Mouse (Mus musculus) liver, embryonic 14.5 days (tissue): ENCODE results near the gene Cat. TPM values are rescaled to one million over a fixed set of nuclear protein-coding genes. Genes with fewer than 3 reads are reported as not detected.

Source experiments
- ATAC-seq: fragments of 200-750 bp; cut with Nextera tagmentation; 2 replicates; pipeline ENCODE4 v1.8.0; 2017; ENCODE audit warnings: moderate number of reproducible peaks, mild to moderate bottlenecking, moderate library complexity; ENCODE audit not compliant: insufficient read depth
- DNase-seq, 3 experiments: peaks; one replicate each; pipeline ENCODE4 v3.0.0-alpha.2; 2012 to 2013; ENCODE audit warnings: low read depth in 3 of 3, low spot score in 3 of 3
- H3K27ac ChIP-seq: fragments of 300-500 bp; sonication (generic); 2 replicates; pipeline ENCODE4 v1.5.1; 2014; ENCODE audit warnings: moderate library complexity, mild to moderate bottlenecking, control low read depth, inconsistent platforms
- H3K27me3 ChIP-seq: fragments of 300-500 bp; sonication (generic); 2 replicates; pipeline ENCODE4 v1.6.1; 2014; ENCODE audit warnings: mild to moderate bottlenecking, low read length, moderate library complexity; ENCODE audit not compliant: control insufficient read depth, insufficient read depth
- H3K36me3 ChIP-seq: fragments of 300-500 bp; sonication (generic); replicated peaks from 2 replicates; pipeline ENCODE4 v1.6.1; 2014; ENCODE audit warnings: low read depth; ENCODE audit not compliant: control insufficient read depth, insufficient read depth
- H3K4me1 ChIP-seq, 2 experiments: fragments of 200-500 bp in 1 of 2; fragments of 300-500 bp in 1 of 2; sonication (generic) in 1 of 2; replicated peaks; 2 replicates each; pipeline ENCODE4 v1.6.1; 2012 to 2014; ENCODE audit warnings: antibody characterized with exemption in 1 of 2, inconsistent platforms in 1 of 2, low read length in 1 of 2; ENCODE audit not compliant: control insufficient read depth in 2 of 2, insufficient read depth in 2 of 2
- H3K4me2 ChIP-seq: fragments of 300-500 bp; sonication (generic); 2 replicates; pipeline ENCODE4 v1.6.1; 2014; ENCODE audit warnings: low read depth, mild to moderate bottlenecking, control low read depth, moderate library complexity
- H3K4me3 ChIP-seq, 2 experiments: fragments of 200-500 bp in 1 of 2; fragments of 300-500 bp in 1 of 2; sonication (generic) in 1 of 2; 2 replicates each; pipeline ENCODE4 v1.5.1; 2012 to 2014; ENCODE audit warnings: low read depth in 2 of 2, low read length in 2 of 2, mild to moderate bottlenecking in 2 of 2, control low read depth in 1 of 2, inconsistent platforms in 1 of 2, moderate library complexity in 1 of 2; ENCODE audit not compliant: insufficient read depth in 1 of 2
- H3K9ac ChIP-seq: fragments of 300-500 bp; sonication (generic); replicated peaks from 2 replicates; pipeline ENCODE4 v1.6.1; 2014; ENCODE audit warnings: mild to moderate bottlenecking, control low read depth, moderate library complexity
- H3K9me3 ChIP-seq: fragments of 300-500 bp; sonication (generic); 2 replicates; pipeline ENCODE4 v1.6.1; 2016; ENCODE audit warnings: low read length, mixed read lengths; ENCODE audit not compliant: control insufficient read depth
- CTCF ChIP-seq: IDR thresholded peaks from 2 replicates; pipeline ENCODE4 v1.5.1; 2016; ENCODE audit warnings: antibody characterized with exemption, low read depth, control low read depth
- EP300 ChIP-seq: IDR thresholded peaks from 2 replicates; pipeline ENCODE4 v1.6.1; 2016; ENCODE audit warnings: antibody characterized with exemption, low read depth
- whole genome bisulfite sequencing: fragments of 180-500 bp; shearing (Covaris S2); extraction: QIAGEN DNeasy Blood & Tissue Kit; methylation state at CpG from one replicate; pipeline ENCODE4 v1.1.7; 2014; ENCODE audit not compliant: insufficient replicate concordance; 5-methylcytosine and 5-hydroxymethylcytosine counted together
- polyA plus RNA-seq, 2 experiments: library from polyadenylated mRNA; depleted of rRNA in 1 of 2; stranded (reverse) in 1 of 2; unstranded in 1 of 2; fragments of >200 nt; fragmentation: Nextera tagmentation in 1 of 2; extraction: Ambion mirVana in 1 of 2; gene quantifications; 2 replicates each; pipeline versions ENCODE4 v1.2.1 to v1.2.3; 2012 to 2014

Gene Cat
- polyA plus RNA-seq, 2 experiments = 90.2 to 155 TPM

GRCm38 (mm10) chr2:103411816-103412215 lies 73.1 kb downstream of the Cat start:
- DNase-seq = no peak
- WGBS = 75% methylated on average over 3 of the region's 3 CpGs

DNA sequence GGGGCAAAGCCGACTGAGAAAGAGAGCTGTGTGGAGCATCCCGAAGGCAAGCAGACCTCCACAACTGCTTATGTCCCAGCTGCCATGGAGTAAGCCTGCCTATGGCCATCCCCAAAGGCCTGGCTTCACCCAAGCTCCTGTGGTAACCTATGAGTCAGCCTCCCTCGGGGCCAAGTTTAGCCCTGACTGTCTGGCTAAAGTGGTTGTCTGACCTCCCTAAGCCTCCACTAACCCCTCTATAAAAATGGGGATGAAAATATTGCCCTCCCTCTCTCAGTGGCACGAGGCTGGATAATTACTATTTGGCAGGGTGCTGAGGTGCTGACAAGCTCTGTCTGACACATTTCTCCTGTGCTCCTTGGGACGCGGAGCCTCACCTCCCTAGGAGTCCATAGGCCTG lies 73.6 kb downstream of the Cat start, which contains the start of gene Elf5:
Gene Elf5 (plus strand): TSS at position 341 of the 400 bp plus-strand sequence.
- no peak for TF ChIP-seq CTCF
- TF ChIP-seq EP300 = no peak
- no peak for ATAC-seq
- H3K4me3 ChIP-seq = no peak within 1 kb of the TSS
- WGBS = 69% methylated on average over 6 of the region's 6 CpGs
- H3K27ac ChIP-seq = no peak within 1 kb of the TSS
- no peaks in the 10 kb centered on the region for H3K27me3 ChIP-seq
- H3K4me1 ChIP-seq = no peaks in the 10 kb centered on the region
- no peak within 1 kb of the TSS for H3K9ac ChIP-seq
- H3K4me2 ChIP-seq = no peak within 1 kb of the TSS
- no peak for DNase-seq
- H3K9me3 ChIP-seq = no peaks in the 10 kb centered on the region
- H3K36me3 ChIP-seq = no peaks in the 10 kb centered on the region

More at GRCm38 (mm10) chr2:103411816-103412215, 73.1 kb downstream of the Cat start:
- no peaks in the 10 kb centered on the region for H3K27me3 ChIP-seq
- H3K36me3 ChIP-seq = no peaks in the 10 kb centered on the region
- no peaks in the 10 kb centered on the region for H3K4me1 ChIP-seq
- H3K9ac ChIP-seq = no peak overlapping the region
- no peak for ATAC-seq
- no peak for TF ChIP-seq EP300
- no peak for TF ChIP-seq CTCF
- no peaks in the 10 kb centered on the region for H3K9me3 ChIP-seq
- no peak overlapping the region for H3K4me3 ChIP-seq
- no peak overlapping the region for H3K27ac ChIP-seq
- H3K4me2 ChIP-seq = no peak overlapping the region

GRCm38 (mm10) chr2:103406239-103406638 lies 78.7 kb downstream of the Cat start:
- H3K27ac ChIP-seq = no peak overlapping the region
- 48% methylated on average over 3 of the region's 3 CpGs for WGBS
- DNase-seq = no peak
- no peaks in the 10 kb centered on the region for H3K9me3 ChIP-seq
- ATAC-seq = no peak
- H3K4me3 ChIP-seq = no peak overlapping the region
- H3K4me1 ChIP-seq = no peaks in the 10 kb centered on the region
- no peaks in the 10 kb centered on the region for H3K27me3 ChIP-seq
- H3K4me2 ChIP-seq = no peak overlapping the region
- TF ChIP-seq EP300 (no peak), CTCF (no peak)
- H3K9ac ChIP-seq = no peak overlapping the region
- H3K36me3 ChIP-seq = no peaks in the 10 kb centered on the region

Other genes starting within 250 kb of the Cat start
- 0.04 and 0.10 TPM in 2 replicates for gene Ehf, start 181.9 kb downstream of the Cat start, polyA plus RNA-seq (2012; rRNA removed)
- 0.08 and 0.27 TPM in 2 replicates for gene Ehf, start 181.9 kb downstream of the Cat start, polyA plus RNA-seq (2014; fragmentation: Nextera tagmentation; extraction: Ambion mirVana)
- 0.03 and 0.05 TPM in 2 replicates for gene Elf5, start 73.5 kb downstream of the Cat start, polyA plus RNA-seq (2012; rRNA removed)
- gene Elf5, start 73.5 kb downstream of the Cat start, polyA plus RNA-seq (2014; fragmentation: Nextera tagmentation; extraction: Ambion mirVana) = 0.19 TPM in 1 of 2 replicates, not detected in the other
- 1.7 and 1.8 TPM in 2 replicates for gene Abtb2, start 81.2 kb upstream of the Cat start, polyA plus RNA-seq (2012; rRNA removed)
- gene Abtb2, start 81.2 kb upstream of the Cat start, polyA plus RNA-seq (2014; fragmentation: Nextera tagmentation; extraction: Ambion mirVana) = 1.2 and 1.7 TPM in 2 replicates